Mouse (Mus musculus) spleen, adult 2 months (tissue): ENCODE measurements around the gene Lrp4.

Experiments
- CTCF ChIP-seq: fragments of 200-500 bp; IDR thresholded peaks from 2 replicates; pipeline ENCODE4 v1.5.1; 2011; ENCODE audit warnings: mild to moderate bottlenecking, inconsistent platforms; ENCODE audit not compliant: insufficient read depth, insufficient read length, insufficient replicate concordance; ENCODE audit errors: extremely low read depth
- POLR2A ChIP-seq: fragments of 200-500 bp; IDR thresholded peaks from 2 replicates; pipeline ENCODE4 v1.6.1; 2011; ENCODE audit warnings: low read depth, low read length, inconsistent platforms

DNA sequence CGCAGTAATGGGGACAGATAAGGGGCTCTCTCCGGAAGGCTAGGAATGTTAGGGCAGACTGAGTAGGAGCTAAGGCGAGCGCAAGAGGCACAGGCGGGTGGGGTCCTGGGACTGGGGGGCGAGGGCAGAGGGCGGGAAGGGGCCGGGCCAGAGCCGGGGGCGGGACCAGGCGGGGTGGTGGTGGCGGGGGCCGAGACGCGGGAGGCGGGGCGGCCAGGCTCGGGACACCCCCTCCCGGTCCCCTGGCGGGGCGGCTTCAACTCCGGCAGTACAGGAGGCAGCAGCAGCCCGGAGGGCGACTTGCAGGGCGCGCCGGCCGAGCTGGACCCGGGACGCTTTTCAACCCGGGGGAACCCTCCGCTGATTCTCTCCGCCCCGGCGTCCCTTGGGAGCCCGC, at the start of gene Lrp4:
- TF ChIP-seq CTCF: no peak
- TF ChIP-seq POLR2A: no peak
